In the genomic region with DNA sequence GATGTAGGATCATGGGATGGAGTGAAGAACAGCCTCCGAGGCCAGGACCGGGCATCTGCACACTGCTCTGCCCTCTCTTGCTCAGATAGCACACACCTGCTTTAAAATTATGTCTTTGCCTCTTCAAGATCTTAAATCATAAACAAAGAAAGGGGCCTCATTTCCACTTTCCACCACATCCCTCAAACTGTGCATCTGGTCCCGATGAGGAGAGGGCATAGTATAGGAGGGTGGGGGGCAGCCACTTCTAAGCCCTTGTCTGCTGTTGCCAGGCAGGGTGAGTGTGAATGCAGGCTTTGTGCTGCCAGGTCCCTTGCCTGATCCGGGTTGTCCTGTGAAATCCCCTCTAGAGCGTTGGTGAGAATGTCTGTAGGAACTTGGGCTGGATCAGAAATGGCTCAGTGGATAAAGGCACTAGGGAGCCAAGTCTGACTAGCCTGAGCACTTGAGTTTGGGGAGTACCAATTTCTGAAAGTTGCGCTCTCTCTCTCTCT, we compare ENCODE assay signal across 9 mouse cellular contexts. TPM values are rescaled to one million over a fixed set of nuclear protein-coding genes. Genes with fewer than 3 reads are reported as not detected.
DNase-seq lines count a peak whose midpoint lies in the region; ATAC-seq and TF ChIP-seq lines count a peak whose summit lies in the region.
"Had no signal": no experiment of that assay in that cellular context is flagged by ENCODE, and none has a peak within 500 bp of the region (broad histone marks: within the 10 kb centered on the region; RNA-seq: fewer than 3 reads in every experiment).

No protein-coding gene starts in this region.

- no peak for ATAC-seq in forebrain, embryonic 13.5 days
- ATAC-seq in hindbrain, postnatal 0 days: no peak
- ATAC-seq in midbrain, postnatal 0 days (ENCODE audit: low FRiP score): no peak
- ATAC-seq in liver, embryonic 11.5 days (replicated peaks; ENCODE audit: low FRiP score): no peak

- no peaks in the 10 kb centered on the region for H3K9me3 ChIP-seq in forebrain, embryonic 13.5 days (replicated peaks)
- no peaks in the 10 kb centered on the region for H3K9me3 ChIP-seq in hindbrain, postnatal 0 days (ENCODE audit: low read length)
- no peaks in the 10 kb centered on the region for H3K9me3 ChIP-seq in midbrain, postnatal 0 days (ENCODE audit: low read length)
- H3K9me3 ChIP-seq in liver, embryonic 11.5 days (ENCODE audit: control insufficient read depth, low read length): no peaks in the 10 kb centered on the region
- H3K9me3 ChIP-seq: liver, embryonic 13.5 days had no signal

- TF ChIP-seq CTCF in hindbrain, postnatal 0 days (IDR thresholded peaks at IDR 0.05; ENCODE audit: low read depth): no peak
- no peak for TF ChIP-seq CTCF in midbrain, postnatal 0 days (IDR thresholded peaks at IDR 0.05)

- H3K4me2 ChIP-seq in forebrain, embryonic 13.5 days: peak overlapping the region; percentile 70
- H3K4me2 ChIP-seq in hindbrain, postnatal 0 days (ENCODE audit: low read depth, low read length): peak overlapping the region; percentile 96
- peak overlapping the region; percentile 88 for H3K4me2 ChIP-seq in midbrain, postnatal 0 days (ENCODE audit: low read depth, low read length, poor library complexity, severe bottlenecking)
- H3K4me2 ChIP-seq in liver, embryonic 11.5 days: no peak overlapping the region
- H3K4me2 ChIP-seq: liver, embryonic 13.5 days had no signal

- H3K9ac ChIP-seq in forebrain, embryonic 13.5 days: peak overlapping the region; percentile 99
- 0 out of 2 replicates have a peak overlapping the region, but pooled peaks have one; percentile 24 for H3K9ac ChIP-seq in hindbrain, postnatal 0 days (replicated peaks; ENCODE audit: low read length)
- 0 out of 2 replicates have a peak overlapping the region, but pooled peaks have one; percentile 34 for H3K9ac ChIP-seq in midbrain, postnatal 0 days (replicated peaks; ENCODE audit: low read length, poor library complexity, severe bottlenecking)
- H3K9ac ChIP-seq in liver, embryonic 11.5 days (ENCODE audit: low read depth, low read length): no peak overlapping the region
- H3K9ac ChIP-seq: liver, embryonic 13.5 days had no signal

- peak overlapping the region; percentile 98 for H3K27ac ChIP-seq in forebrain, embryonic 13.5 days
- H3K27ac ChIP-seq in hindbrain, postnatal 0 days: no peak overlapping the region
- H3K27ac ChIP-seq in midbrain, postnatal 0 days (ENCODE audit: low read depth, low read length): no peak overlapping the region
- no peak overlapping the region for H3K27ac ChIP-seq in liver, embryonic 11.5 days (ENCODE audit: low read depth, low read length)
- H3K27ac ChIP-seq: liver, embryonic 13.5 days had no signal

- WGBS in forebrain, embryonic 13.5 days: 22% methylated on average over 6 of the region's 6 CpGs
- 22% methylated on average over 6 of the region's 6 CpGs for WGBS in hindbrain, postnatal 0 days
- 31% methylated on average over 6 of the region's 6 CpGs for WGBS in midbrain, postnatal 0 days
- 65% methylated on average over 6 of the region's 6 CpGs for WGBS in liver, embryonic 11.5 days

- H3K27me3 ChIP-seq in forebrain, embryonic 13.5 days: 0 out of 2 replicates have a peak, but pooled peaks cover 3% of the 10 kb centered on the region
- no peaks in the 10 kb centered on the region for H3K27me3 ChIP-seq in hindbrain, postnatal 0 days (ENCODE audit: insufficient read depth, low read length)
- no peaks in the 10 kb centered on the region for H3K27me3 ChIP-seq in midbrain, postnatal 0 days (ENCODE audit: insufficient read depth, low read length)
- H3K27me3 ChIP-seq in liver, embryonic 11.5 days (replicated peaks; ENCODE audit: control insufficient read depth, insufficient read depth, low read length): peaks cover 23% of the 10 kb centered on the region

- H3K4me1 ChIP-seq in forebrain, embryonic 13.5 days: peaks cover 71% of the 10 kb centered on the region
- H3K4me1 ChIP-seq in hindbrain, postnatal 0 days (ENCODE audit: insufficient read depth, low read length): peaks cover 37% of the 10 kb centered on the region
- H3K4me1 ChIP-seq in midbrain, postnatal 0 days (ENCODE audit: insufficient read depth, low read length): peaks cover 16% of the 10 kb centered on the region
- peaks cover 28% of the 10 kb centered on the region for H3K4me1 ChIP-seq in liver, embryonic 11.5 days (replicated peaks; ENCODE audit: control insufficient read depth, insufficient read depth, low read length)

- peaks cover 7% of the 10 kb centered on the region; the same call in 1 of the 2 replicates for H3K36me3 ChIP-seq in forebrain, embryonic 13.5 days (ENCODE audit: poor library complexity, severe bottlenecking)
- H3K36me3 ChIP-seq in hindbrain, postnatal 0 days (ENCODE audit: insufficient read depth, low read length): no peaks in the 10 kb centered on the region
- no peaks in the 10 kb centered on the region for H3K36me3 ChIP-seq in midbrain, postnatal 0 days (ENCODE audit: insufficient read depth, low read length)
- no peaks in the 10 kb centered on the region for H3K36me3 ChIP-seq in liver, embryonic 11.5 days (ENCODE audit: control insufficient read depth, insufficient read depth, low read length)
- H3K36me3 ChIP-seq: liver, embryonic 13.5 days had no signal

- H3K4me3 ChIP-seq in forebrain, embryonic 13.5 days: peak overlapping the region; percentile 90
- no peak overlapping the region for H3K4me3 ChIP-seq in hindbrain, postnatal 0 days (ENCODE audit: low read length)
- H3K4me3 ChIP-seq in midbrain, postnatal 0 days (ENCODE audit: low read depth, low read length): no peak overlapping the region
- H3K4me3 ChIP-seq in liver, embryonic 11.5 days (ENCODE audit: low read depth, low read length): no peak overlapping the region
- H3K4me3 ChIP-seq: liver, embryonic 13.5 days had no signal

- DNase-seq in embryo, embryonic 11 days: peak; percentile 43
- DNase-seq in embryo, embryonic 10.5 days (ENCODE audit: low spot score): no peak
- DNase-seq in hindbrain, postnatal 0 days (ENCODE audit: low spot score): peak; percentile 31
- no peak for DNase-seq in midbrain, postnatal 0 days (ENCODE audit: low spot score)
- no peak for DNase-seq in cerebellum, adult 11-12 months
- no peak for DNase-seq in liver, embryonic 11.5 days (ENCODE audit: low spot score)
- no peak for DNase-seq in B cell, adult 2 months
- DNase-seq: liver, embryonic 13.5 days had no signal

RNA-seq across cellular contexts. Expression of a gene that starts 3.6 kb away (rescaled TPM):
- polyA plus RNA-seq in forebrain, embryonic 13.5 days (2015; fragmentation: Nextera tagmentation; extraction: Ambion mirVana): 26.2 and 31.6 TPM in 2 replicates
- total RNA-seq in hindbrain, postnatal 0 days (2014; rRNA removed): 11.7 and 13.9 TPM in 2 replicates
- polyA plus RNA-seq in hindbrain, postnatal 0 days (2015; fragmentation: Nextera tagmentation; extraction: Ambion mirVana): 12.6 and 14.7 TPM in 2 replicates
- 15.9 and 16.0 TPM in 2 replicates for total RNA-seq in midbrain, postnatal 0 days (2014; rRNA removed)
- polyA plus RNA-seq in midbrain, postnatal 0 days (2015; fragmentation: Nextera tagmentation; extraction: Ambion mirVana): 11.0 and 11.7 TPM in 2 replicates
- 3.7 and 4.8 TPM in 2 replicates for polyA plus RNA-seq in liver, embryonic 11.5 days (2014; fragmentation: Nextera tagmentation; extraction: Ambion mirVana)

Comparison
In these comparisons a context has a peak if more than half of its experiments do, and no peak if none do; other contexts are left out.
1. DNase-seq: peak in embryo, embryonic 11 days (single experiment) and hindbrain, postnatal 0 days (single experiment); none in embryo, embryonic 10.5 days (single experiment), midbrain, postnatal 0 days (single experiment), cerebellum, adult 11-12 months (single experiment), liver, embryonic 11.5 days (single experiment) and B cell, adult 2 months (0 of 2).